Mouse (Mus musculus) intestine, embryonic 14.5 days (tissue): Measurements from ENCODE around the gene Ncam2. TPM values are rescaled to one million over a fixed set of nuclear protein-coding genes. Genes with fewer than 3 reads are reported as not detected.

Experiments used
- ATAC-seq: fragments of 200-750 bp; cut with Nextera tagmentation; replicated peaks from 2 replicates; pipeline ENCODE4 v1.8.0; 2017; ENCODE audit warnings: low read depth, moderate number of reproducible peaks, moderate TSS enrichment, moderate library complexity; ENCODE audit not compliant: low FRiP score, low TSS enrichment
- DNase-seq: peaks from one replicate; pipeline ENCODE4 v3.0.0-alpha.2; 2018; ENCODE audit warnings: low spot score
- H3K27ac ChIP-seq: fragments of 300-500 bp; sonication (generic); 2 replicates; pipeline ENCODE4 v1.5.1; 2014; ENCODE audit warnings: low read depth, mild to moderate bottlenecking, control low read depth
- H3K27me3 ChIP-seq: fragments of 300-500 bp; sonication (generic); replicated peaks from 2 replicates; pipeline ENCODE4 v1.6.1; 2014; ENCODE audit warnings: low read length, control low read depth; ENCODE audit not compliant: control insufficient read depth, insufficient read depth
- H3K36me3 ChIP-seq: fragments of 300-500 bp; sonication (generic); 2 replicates; pipeline ENCODE4 v1.6.1; 2014; ENCODE audit warnings: low read length, control low read depth; ENCODE audit not compliant: control insufficient read depth, insufficient read depth
- H3K4me1 ChIP-seq: fragments of 300-500 bp; sonication (generic); replicated peaks from 2 replicates; pipeline ENCODE4 v1.6.1; 2014; ENCODE audit warnings: low read length, control low read depth, mixed read lengths; ENCODE audit not compliant: control insufficient read depth, insufficient read depth
- H3K4me2 ChIP-seq: fragments of 300-500 bp; sonication (generic); 2 replicates; pipeline ENCODE4 v1.6.1; 2014; ENCODE audit warnings: low read length
- H3K4me3 ChIP-seq: fragments of 300-500 bp; sonication (generic); 2 replicates; pipeline ENCODE4 v1.5.1; 2014; ENCODE audit warnings: low read depth, low read length, control low read depth, mixed read lengths
- H3K9ac ChIP-seq: fragments of 300-500 bp; sonication (generic); 2 replicates; pipeline ENCODE4 v1.6.1; 2014; ENCODE audit warnings: mild to moderate bottlenecking, low read length
- H3K9me3 ChIP-seq: fragments of 300-500 bp; sonication (generic); 2 replicates; pipeline ENCODE4 v1.6.1; 2016; ENCODE audit warnings: low read length, control low read depth; ENCODE audit not compliant: control insufficient read depth
- WGBS: fragments of 180-500 bp; shearing (Covaris S2); extraction: QIAGEN DNeasy Blood & Tissue Kit; methylation state at CpG from one replicate; pipeline ENCODE4 v1.1.7; 2014; 5-methylcytosine and 5-hydroxymethylcytosine counted together
- polyA plus RNA-seq: library from polyadenylated mRNA; unstranded; fragments of >200 nt; fragmentation: Nextera tagmentation; extraction: Ambion mirVana; gene quantifications from 2 replicates; pipeline ENCODE4 v1.2.1, GENCODE M21; 2014

Gene Ncam2
- polyA plus RNA-seq, 1 experiment from 2014 or later, result 3.8 TPM

- ATAC-seq (no peak), DNase-seq (no peak)
- H3K27me3 ChIP-seq, result no peaks in the 10 kb centered on the region
- H3K9me3 ChIP-seq, result no peaks in the 10 kb centered on the region
- H3K27ac ChIP-seq, result no peak overlapping the region
- H3K4me3 ChIP-seq, result no peak overlapping the region
- H3K4me1 ChIP-seq, result no peaks in the 10 kb centered on the region
- no peaks in the 10 kb centered on the region for H3K36me3 ChIP-seq
- H3K9ac ChIP-seq, result no peak overlapping the region
- H3K4me2 ChIP-seq, result no peak overlapping the region
- WGBS, result 76% methylated on average over 2 of the region's 2 CpGs
Measured at GRCm38 (mm10) chr16:81365901-81366300, 165.4 kb downstream of the Ncam2 start.

GRCm38 (mm10) chr16:81374234-81374633 lies 173.7 kb downstream of the Ncam2 start:
- Histone ChIP-seq H3K4me1 (no peaks in the 10 kb centered on the region), H3K27me3 (no peaks in the 10 kb centered on the region), H3K4me2 (no peak overlapping the region), H3K9ac (no peak overlapping the region), H3K27ac (no peak overlapping the region), H3K36me3 (no peaks in the 10 kb centered on the region), H3K9me3 (no peaks in the 10 kb centered on the region), H3K4me3 (no peak overlapping the region)
- WGBS, result 89% methylated on average over 8 of the region's 8 CpGs
- ATAC-seq, result no peak
- DNase-seq, result no peak

GRCm38 (mm10) chr16:81380434-81380833 lies 179.9 kb downstream of the Ncam2 start:
- no peak for DNase-seq
- H3K4me3 ChIP-seq, result no peak overlapping the region
- H3K9me3 ChIP-seq, result no peaks in the 10 kb centered on the region
- H3K27me3 ChIP-seq, result no peaks in the 10 kb centered on the region
- H3K4me1 ChIP-seq, result no peaks in the 10 kb centered on the region
- H3K36me3 ChIP-seq, result no peaks in the 10 kb centered on the region
- no peak overlapping the region for H3K27ac ChIP-seq
- no peak overlapping the region for H3K4me2 ChIP-seq
- no peak for ATAC-seq
- H3K9ac ChIP-seq, result no peak overlapping the region
- 80% methylated on average over 4 of the region's 4 CpGs for WGBS

- no peaks in the 10 kb centered on the region for H3K9me3 ChIP-seq
- H3K9ac ChIP-seq, result no peak overlapping the region
- no peak overlapping the region for H3K27ac ChIP-seq
- no peaks in the 10 kb centered on the region for H3K27me3 ChIP-seq
- ATAC-seq (no peak), DNase-seq (no peak)
- WGBS, result 94% methylated on average over 2 of the region's 2 CpGs
- H3K4me2 ChIP-seq, result no peak overlapping the region
- no peak overlapping the region for H3K4me3 ChIP-seq
- H3K36me3 ChIP-seq, result no peaks in the 10 kb centered on the region
- H3K4me1 ChIP-seq, result no peaks in the 10 kb centered on the region
Measured at GRCm38 (mm10) chr16:81388646-81389045, 188.1 kb downstream of the Ncam2 start.

GRCm38 (mm10) chr16:81434559-81434958 lies 234.1 kb downstream of the Ncam2 start:
- Histone ChIP-seq H3K36me3 (no peaks in the 10 kb centered on the region), H3K4me1 (no peaks in the 10 kb centered on the region), H3K4me3 (no peak overlapping the region), H3K27ac (no peak overlapping the region), H3K4me2 (peak overlapping the region; percentile 9; the same call in 1 of the 2 replicates), H3K27me3 (no peaks in the 10 kb centered on the region), H3K9me3 (no peaks in the 10 kb centered on the region), H3K9ac (no peak overlapping the region)
- 45% methylated on average over 7 of the region's 7 CpGs for WGBS
- DNase-seq (no peak), ATAC-seq (no peak)

DNA sequence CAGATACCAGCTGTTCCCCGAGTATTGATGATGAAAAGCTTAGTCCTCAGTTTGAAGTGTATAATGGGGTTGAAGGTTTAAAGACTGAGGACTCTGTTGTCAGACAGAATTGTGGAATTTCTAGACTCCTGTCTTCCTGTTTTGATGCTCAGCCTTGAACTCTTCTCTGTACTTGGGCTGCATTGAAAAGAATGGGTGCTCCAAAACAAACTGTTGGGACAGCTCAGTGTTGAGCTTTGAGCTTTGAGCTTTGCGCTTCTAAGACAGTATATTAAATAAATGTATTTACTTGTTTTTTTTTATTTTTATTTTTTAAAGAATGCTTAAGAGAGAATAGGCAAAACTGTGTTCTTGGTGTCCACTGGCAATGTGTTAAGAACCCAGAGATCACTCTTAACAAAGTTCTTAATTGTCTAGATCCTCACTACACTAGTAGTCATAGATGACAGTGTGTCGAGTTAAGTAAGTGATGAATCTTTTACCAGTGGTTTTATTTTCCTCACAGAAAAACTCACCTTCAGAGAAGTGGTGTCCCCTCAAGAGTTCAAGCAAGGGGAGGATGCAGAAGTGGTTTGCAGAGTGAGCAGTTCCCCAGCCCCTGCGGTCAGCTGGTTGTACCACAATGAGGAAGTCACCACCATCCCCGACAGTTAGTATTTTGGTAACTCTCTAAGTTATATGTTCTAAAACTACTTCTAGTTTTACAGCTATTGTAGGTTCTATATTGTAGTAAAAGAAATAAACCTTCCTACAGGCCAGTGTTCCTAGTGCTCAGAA lies 236.8 kb downstream of the Ncam2 start:
- ATAC-seq (no peak), DNase-seq (no peak)
- no peaks in the 10 kb centered on the region for H3K27me3 ChIP-seq
- H3K9ac ChIP-seq, result no peak overlapping the region
- H3K4me3 ChIP-seq, result no peak overlapping the region
- WGBS, result 88% methylated on average over 5 of the region's 5 CpGs
- no peaks in the 10 kb centered on the region for H3K36me3 ChIP-seq
- H3K27ac ChIP-seq, result no peak overlapping the region
- H3K4me2 ChIP-seq, result no peak overlapping the region
- H3K4me1 ChIP-seq, result no peaks in the 10 kb centered on the region
- no peaks in the 10 kb centered on the region for H3K9me3 ChIP-seq

DNA sequence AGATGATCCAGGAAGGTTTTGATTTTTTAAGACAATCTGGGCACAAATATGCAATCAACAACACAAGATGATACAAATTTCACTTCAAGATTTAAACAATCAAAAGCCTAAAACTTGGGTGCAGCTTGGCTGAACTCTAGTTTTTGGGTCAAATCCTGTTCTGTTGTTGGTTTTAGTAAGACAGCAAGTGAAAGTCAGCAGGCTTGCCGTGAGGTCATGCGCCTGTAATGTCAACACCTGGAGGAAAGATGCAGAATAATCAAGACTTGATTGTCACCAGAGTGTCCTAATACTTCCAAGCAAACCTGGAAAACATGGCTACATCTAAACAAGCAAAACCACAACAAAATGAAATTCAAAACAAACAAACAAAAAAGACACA lies 237.4 kb downstream of the Ncam2 start:
- Histone ChIP-seq H3K27ac (no peak overlapping the region), H3K4me3 (no peak overlapping the region), H3K27me3 (no peaks in the 10 kb centered on the region), H3K36me3 (no peaks in the 10 kb centered on the region), H3K9ac (no peak overlapping the region), H3K9me3 (no peaks in the 10 kb centered on the region), H3K4me2 (no peak overlapping the region), H3K4me1 (no peaks in the 10 kb centered on the region)
- ATAC-seq (no peak), DNase-seq (no peak)
- WGBS, result 94% methylated on average over 2 of the region's 2 CpGs

DNA sequence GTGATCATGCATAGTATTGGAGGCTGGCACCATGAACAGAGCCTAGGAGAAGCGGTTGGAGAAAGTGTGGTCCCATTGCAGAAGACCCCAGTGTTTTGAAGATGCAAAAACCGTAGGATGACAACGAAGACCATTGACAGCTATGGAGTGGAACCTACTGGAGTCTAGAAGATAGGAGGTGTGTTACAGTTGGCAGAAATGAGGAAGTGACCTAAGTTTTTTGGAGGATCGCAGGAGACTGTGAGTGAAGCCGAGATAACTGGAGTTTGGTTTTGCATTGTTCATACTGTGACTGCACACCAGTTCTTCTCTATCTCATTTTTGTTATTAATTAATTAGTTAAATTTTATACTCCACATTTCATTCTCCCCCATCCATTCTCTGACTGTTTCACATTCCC lies 250.4 kb downstream of the Ncam2 start:
- Histone ChIP-seq H3K27ac (no peak overlapping the region), H3K9ac (no peak overlapping the region), H3K4me1 (no peaks in the 10 kb centered on the region), H3K36me3 (no peaks in the 10 kb centered on the region), H3K27me3 (no peaks in the 10 kb centered on the region), H3K9me3 (no peaks in the 10 kb centered on the region), H3K4me2 (no peak overlapping the region), H3K4me3 (no peak overlapping the region)
- 94% methylated on average over 5 of the region's 5 CpGs for WGBS
- DNase-seq (no peak), ATAC-seq (no peak)

GRCm38 (mm10) chr16:81452988-81453387 lies 252.5 kb downstream of the Ncam2 start:
- Histone ChIP-seq H3K4me1 (no peaks in the 10 kb centered on the region), H3K27me3 (no peaks in the 10 kb centered on the region), H3K36me3 (no peaks in the 10 kb centered on the region), H3K4me3 (no peak overlapping the region), H3K27ac (no peak overlapping the region), H3K4me2 (no peak overlapping the region), H3K9ac (no peak overlapping the region), H3K9me3 (no peaks in the 10 kb centered on the region)
- ATAC-seq (no peak), DNase-seq (no peak)
- 66% methylated on average over 2 of the region's 2 CpGs for WGBS
